Mouse (Mus musculus) kidney, postnatal 4 days (tissue): ENCODE results near the gene Ush1g.

Source experiments
- DNase-seq, 2 experiments: peaks; one replicate each; pipeline ENCODE4 v3.0.0; 2021; ENCODE audit warnings: mixed read lengths in 2 of 2

Ush1g gene

GRCm38 (mm10) chr11:115329339-115329738 lies 7.5 kb upstream of the Ush1g start:
- DNase-seq = no peak

- DNase-seq = no peak
These were observed 4.9 kb upstream of the Ush1g start for GRCm38 (mm10) chr11:115326730-115327129.

- DNase-seq = no peak
These were observed 1.5 kb upstream of the Ush1g start for GRCm38 (mm10) chr11:115323354-115323753.

GRCm38 (mm10) chr11:115319704-115320383 lies 2.0 kb downstream of the Ush1g start:
- no peak for DNase-seq

GRCm38 (mm10) chr11:115318245-115319027 lies 3.4 kb downstream of the Ush1g start:
- DNase-seq = peak in 1 of 2 experiments; percentile 27

GRCm38 (mm10) chr11:115317204-115317603 lies 4.6 kb downstream of the Ush1g start:
- DNase-seq = no peak

- DNase-seq = no peak
These were observed 7.6 kb downstream of the Ush1g start for GRCm38 (mm10) chr11:115314249-115314648.

- no peak for DNase-seq
These were observed 13.1 kb downstream of the Ush1g start for GRCm38 (mm10) chr11:115308781-115309180.

- peak in 1 of 2 experiments; percentile 25 for DNase-seq
These were observed 15.0 kb downstream of the Ush1g start, which contains the start of gene Otop2 for GRCm38 (mm10) chr11:115306863-115307262. Gene Otop2 (plus strand): TSS chr11:115307163.

- peak in 1 of 2 experiments; percentile 15 for DNase-seq
These were observed 18.7 kb downstream of the Ush1g start for GRCm38 (mm10) chr11:115303167-115303566.

GRCm38 (mm10) chr11:115301351-115301750 lies 20.5 kb downstream of the Ush1g start:
- DNase-seq = no peak

GRCm38 (mm10) chr11:115300745-115301144 lies 21.1 kb downstream of the Ush1g start:
- no peak for DNase-seq

GRCm38 (mm10) chr11:115298160-115298559 lies 23.7 kb downstream of the Ush1g start:
- DNase-seq = no peak

GRCm38 (mm10) chr11:115297214-115297826 lies 24.5 kb downstream of the Ush1g start, which contains the start of gene Fads6:
Gene Fads6 (minus strand): TSS chr11:115297663.
- peak; percentile 65 to 77 for DNase-seq

GRCm38 (mm10) chr11:115296471-115297210 lies 25.2 kb downstream of the Ush1g start:
- DNase-seq = no peak

- DNase-seq = no peak
These were observed 25.9 kb downstream of the Ush1g start for GRCm38 (mm10) chr11:115295939-115296338.

GRCm38 (mm10) chr11:115292631-115293375 lies 29.0 kb downstream of the Ush1g start:
- DNase-seq = peak; percentile 28 to 47

GRCm38 (mm10) chr11:115291503-115291902 lies 30.3 kb downstream of the Ush1g start:
- no peak for DNase-seq

- DNase-seq = peak; percentile 83 to 86
These were observed 30.9 kb downstream of the Ush1g start for GRCm38 (mm10) chr11:115290919-115291318.

- DNase-seq = no peak
These were observed 31.5 kb downstream of the Ush1g start for GRCm38 (mm10) chr11:115290314-115290713.

- DNase-seq = peak; percentile 34 to 52
These were observed 32.0 kb downstream of the Ush1g start for GRCm38 (mm10) chr11:115289885-115290284.

GRCm38 (mm10) chr11:115288305-115288704 lies 33.5 kb downstream of the Ush1g start:
- no peak for DNase-seq
